Mouse (Mus musculus) intestine, embryonic 14.5 days (tissue): Measurements from ENCODE around the gene Emx1. TPM values are rescaled to one million over a fixed set of nuclear protein-coding genes. Genes with fewer than 3 reads are reported as not detected.

Experiments
- ATAC-seq: fragments of 200-750 bp; cut with Nextera tagmentation; replicated peaks from 2 replicates; pipeline ENCODE4 v1.8.0; 2017; ENCODE audit warnings: low read depth, moderate number of reproducible peaks, moderate TSS enrichment, moderate library complexity; ENCODE audit not compliant: low FRiP score, low TSS enrichment
- DNase-seq: peaks from one replicate; pipeline ENCODE4 v3.0.0-alpha.2; 2018; ENCODE audit warnings: low spot score
- H3K27ac ChIP-seq: fragments of 300-500 bp; sonication (generic); 2 replicates; pipeline ENCODE4 v1.5.1; 2014; ENCODE audit warnings: low read depth, mild to moderate bottlenecking, control low read depth
- H3K27me3 ChIP-seq: fragments of 300-500 bp; sonication (generic); replicated peaks from 2 replicates; pipeline ENCODE4 v1.6.1; 2014; ENCODE audit warnings: low read length, control low read depth; ENCODE audit not compliant: control insufficient read depth, insufficient read depth
- H3K36me3 ChIP-seq: fragments of 300-500 bp; sonication (generic); 2 replicates; pipeline ENCODE4 v1.6.1; 2014; ENCODE audit warnings: low read length, control low read depth; ENCODE audit not compliant: control insufficient read depth, insufficient read depth
- H3K4me1 ChIP-seq: fragments of 300-500 bp; sonication (generic); replicated peaks from 2 replicates; pipeline ENCODE4 v1.6.1; 2014; ENCODE audit warnings: low read length, control low read depth, mixed read lengths; ENCODE audit not compliant: control insufficient read depth, insufficient read depth
- H3K4me2 ChIP-seq: fragments of 300-500 bp; sonication (generic); 2 replicates; pipeline ENCODE4 v1.6.1; 2014; ENCODE audit warnings: low read length
- H3K4me3 ChIP-seq: fragments of 300-500 bp; sonication (generic); 2 replicates; pipeline ENCODE4 v1.5.1; 2014; ENCODE audit warnings: low read depth, low read length, control low read depth, mixed read lengths
- H3K9ac ChIP-seq: fragments of 300-500 bp; sonication (generic); 2 replicates; pipeline ENCODE4 v1.6.1; 2014; ENCODE audit warnings: mild to moderate bottlenecking, low read length
- H3K9me3 ChIP-seq: fragments of 300-500 bp; sonication (generic); 2 replicates; pipeline ENCODE4 v1.6.1; 2016; ENCODE audit warnings: low read length, control low read depth; ENCODE audit not compliant: control insufficient read depth
- WGBS: fragments of 180-500 bp; shearing (Covaris S2); extraction: QIAGEN DNeasy Blood & Tissue Kit; methylation state at CpG from one replicate; pipeline ENCODE4 v1.1.7; 2014; 5-methylcytosine and 5-hydroxymethylcytosine counted together
- polyA plus RNA-seq: library from polyadenylated mRNA; unstranded; fragments of >200 nt; fragmentation: Nextera tagmentation; extraction: Ambion mirVana; gene quantifications from 2 replicates; pipeline ENCODE4 v1.2.1, GENCODE M21; 2014

The Emx1 gene
- polyA plus RNA-seq, 1 experiment from 2014 or later, result not detected

DNA sequence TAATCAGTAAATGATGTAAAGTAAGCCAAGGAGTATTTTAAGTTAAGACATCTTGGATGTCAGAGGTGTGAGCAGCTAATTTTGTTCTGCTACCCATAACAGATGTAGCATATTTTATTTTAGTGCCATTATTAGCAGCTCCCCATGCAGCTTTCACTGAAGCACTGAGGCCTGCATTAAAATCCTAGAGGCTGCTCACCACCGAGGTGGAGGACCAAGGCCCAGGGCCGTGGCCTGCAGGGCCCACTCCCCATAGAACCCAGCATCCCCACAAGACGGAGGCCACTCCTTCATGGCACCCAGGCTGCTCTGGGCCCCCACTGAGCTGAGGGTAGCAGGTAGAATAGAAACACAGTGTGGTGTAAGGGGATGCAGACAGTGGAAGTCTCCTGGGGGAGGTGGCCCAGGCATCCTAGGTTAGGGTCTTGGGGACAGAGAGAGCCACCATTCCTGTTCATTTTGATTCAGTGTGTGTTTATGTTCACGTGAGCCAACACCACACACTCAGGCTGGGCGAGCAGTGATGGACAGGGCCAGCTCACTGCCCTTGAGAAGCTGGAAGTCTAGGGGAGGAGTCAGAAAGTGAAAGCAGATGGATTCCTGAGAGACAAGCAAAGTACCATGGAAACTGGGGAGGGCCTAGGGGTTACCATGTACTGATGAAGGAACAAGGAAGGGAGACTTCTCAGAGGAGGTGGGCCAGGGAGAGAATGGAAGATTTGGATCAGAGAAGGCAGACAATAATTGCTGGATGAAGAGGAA is 31.6 kb downstream of the Emx1 start:
- Histone ChIP-seq H3K27ac (no peak overlapping the region), H3K4me1 (peaks cover 12% of the 10 kb centered on the region; the same call in 1 of the 2 replicates), H3K36me3 (no peaks in the 10 kb centered on the region), H3K9me3 (no peaks in the 10 kb centered on the region), H3K9ac (no peak overlapping the region), H3K4me3 (no peak overlapping the region), H3K27me3 (no peaks in the 10 kb centered on the region), H3K4me2 (no peak overlapping the region)
- 36% methylated on average over 5 of the region's 5 CpGs for WGBS
- DNase-seq, result no peak
- ATAC-seq, result no peak

GRCm38 (mm10) chr6:85219706-85220105 is 32.5 kb downstream of the Emx1 start:
- ATAC-seq, result no peak
- no peak overlapping the region for H3K27ac ChIP-seq
- H3K9me3 ChIP-seq, result no peaks in the 10 kb centered on the region
- H3K4me1 ChIP-seq, result peaks cover 12% of the 10 kb centered on the region; the same call in 1 of the 2 replicates
- no peak for DNase-seq
- H3K36me3 ChIP-seq, result no peaks in the 10 kb centered on the region
- no peak overlapping the region for H3K4me2 ChIP-seq
- no peak overlapping the region for H3K9ac ChIP-seq
- no peaks in the 10 kb centered on the region for H3K27me3 ChIP-seq
- no peak overlapping the region for H3K4me3 ChIP-seq
- 96% methylated on average over 11 of the region's 11 CpGs for WGBS

DNA sequence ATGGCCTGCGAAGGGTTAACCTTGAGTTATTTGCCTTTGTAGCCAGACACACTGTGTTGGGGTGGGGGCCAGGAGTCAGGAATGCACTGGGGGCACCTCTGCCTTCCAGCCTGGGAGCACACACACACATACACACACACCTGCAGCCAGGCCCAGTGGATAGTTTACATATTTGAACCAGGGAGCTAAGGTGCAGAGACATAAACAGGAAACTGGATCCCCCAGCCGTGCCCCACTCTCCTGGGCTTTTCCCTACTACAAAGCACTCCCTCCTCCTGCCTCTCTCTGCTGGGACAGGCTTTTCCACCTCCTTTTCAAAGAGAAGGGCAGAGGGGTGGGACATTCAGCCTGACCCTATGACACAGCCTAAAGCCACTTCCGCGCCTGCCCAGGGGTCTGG is 33.7 kb downstream of the Emx1 start:
- Histone ChIP-seq H3K4me3 (no peak overlapping the region), H3K4me1 (peaks cover 12% of the 10 kb centered on the region; the same call in 1 of the 2 replicates), H3K27ac (0 out of 2 replicates have a peak overlapping the region, but pooled peaks have one; percentile 29), H3K9ac (no peak overlapping the region), H3K36me3 (no peaks in the 10 kb centered on the region), H3K27me3 (no peaks in the 10 kb centered on the region), H3K9me3 (no peaks in the 10 kb centered on the region), H3K4me2 (no peak overlapping the region)
- peak; percentile 28; the same call in 1 of the 2 replicates for ATAC-seq
- 18% methylated on average over 4 of the region's 4 CpGs for WGBS
- DNase-seq, result no peak

DNA sequence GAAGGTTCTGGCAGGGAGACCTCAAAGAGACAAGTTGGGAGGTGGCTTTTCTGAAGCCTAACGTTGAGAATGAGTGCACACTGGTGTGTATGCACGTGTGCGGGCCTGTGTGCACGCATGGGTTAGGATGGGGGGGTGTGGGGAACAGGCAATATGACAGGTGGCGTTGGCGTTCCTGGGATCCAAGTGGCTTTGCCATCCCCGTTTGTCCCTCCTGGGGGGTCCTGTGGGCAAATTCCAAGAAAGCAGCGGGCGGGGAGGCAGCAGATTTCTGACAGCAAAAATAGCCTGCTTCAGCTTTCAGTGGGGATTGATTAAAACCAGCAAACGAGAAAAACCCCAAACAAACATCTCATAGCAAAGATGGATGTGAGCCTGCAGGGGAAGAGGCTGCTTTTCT is 35.3 kb downstream of the Emx1 start:
- no peak overlapping the region for H3K27ac ChIP-seq
- 79% methylated on average over 10 of the region's 10 CpGs for WGBS
- H3K9me3 ChIP-seq, result no peaks in the 10 kb centered on the region
- no peak overlapping the region for H3K4me2 ChIP-seq
- no peak overlapping the region for H3K9ac ChIP-seq
- DNase-seq, result no peak
- H3K4me3 ChIP-seq, result no peak overlapping the region
- H3K4me1 ChIP-seq, result peaks cover 12% of the 10 kb centered on the region; the same call in 1 of the 2 replicates
- no peaks in the 10 kb centered on the region for H3K27me3 ChIP-seq
- no peak for ATAC-seq
- H3K36me3 ChIP-seq, result no peaks in the 10 kb centered on the region

DNA sequence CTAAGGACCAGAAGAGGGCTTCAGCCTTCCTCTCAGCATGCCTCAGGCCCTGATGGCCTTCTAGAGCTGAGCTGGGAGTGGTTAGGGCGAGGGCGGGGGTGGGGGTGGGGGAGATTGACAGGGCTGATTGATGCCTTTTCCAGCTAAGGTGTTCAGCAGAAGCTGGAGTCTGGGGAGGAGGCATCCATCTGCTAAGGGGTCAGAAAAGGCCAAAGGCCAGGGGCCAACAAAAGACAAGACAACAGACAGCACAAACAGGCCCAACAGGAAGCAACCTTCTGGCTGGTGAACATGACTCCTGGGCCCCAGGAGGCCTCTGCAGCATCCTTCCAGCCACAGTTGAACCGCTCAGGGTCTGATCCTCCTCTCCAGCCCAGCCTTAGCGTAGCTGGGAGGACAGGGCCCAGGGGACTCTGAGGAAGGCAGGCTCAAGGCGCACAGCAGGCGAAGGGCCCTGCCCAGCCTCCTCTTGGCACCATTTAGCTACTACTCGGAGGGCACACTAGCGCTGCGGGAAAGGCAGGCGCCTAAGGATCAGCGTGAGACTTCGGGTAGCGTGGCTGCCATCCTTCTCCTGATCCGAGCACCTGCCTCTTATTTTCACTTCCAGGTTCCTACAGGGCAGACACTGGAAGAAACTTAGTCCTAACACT is 36.4 kb downstream of the Emx1 start:
- Histone ChIP-seq H3K4me1 (peaks cover 12% of the 10 kb centered on the region; the same call in 1 of the 2 replicates), H3K36me3 (no peaks in the 10 kb centered on the region), H3K27me3 (no peaks in the 10 kb centered on the region), H3K4me2 (no peak overlapping the region), H3K4me3 (no peak overlapping the region), H3K9ac (no peak overlapping the region), H3K9me3 (no peaks in the 10 kb centered on the region), H3K27ac (no peak overlapping the region)
- no peak for ATAC-seq
- DNase-seq, result no peak
- WGBS, result 53% methylated on average over 14 of the region's 14 CpGs

- 66% methylated on average over 15 of the region's 15 CpGs for WGBS
- ATAC-seq (no peak), DNase-seq (no peak)
- Histone ChIP-seq H3K4me2 (no peak overlapping the region), H3K9ac (no peak overlapping the region), H3K27ac (no peak overlapping the region), H3K4me1 (peaks cover 12% of the 10 kb centered on the region; the same call in 1 of the 2 replicates), H3K27me3 (no peaks in the 10 kb centered on the region), H3K36me3 (no peaks in the 10 kb centered on the region), H3K9me3 (no peaks in the 10 kb centered on the region), H3K4me3 (no peak overlapping the region)
Observed at GRCm38 (mm10) chr6:85224442-85224891, 37.2 kb downstream of the Emx1 start.

- no peaks in the 10 kb centered on the region for H3K27me3 ChIP-seq
- DNase-seq (no peak), ATAC-seq (no peak)
- no peak overlapping the region for H3K9ac ChIP-seq
- no peak overlapping the region for H3K27ac ChIP-seq
- no peak overlapping the region for H3K4me2 ChIP-seq
- H3K4me3 ChIP-seq, result no peak overlapping the region
- H3K36me3 ChIP-seq, result no peaks in the 10 kb centered on the region
- peaks cover 4% of the 10 kb centered on the region; the same call in 1 of the 2 replicates for H3K4me1 ChIP-seq
- no peaks in the 10 kb centered on the region for H3K9me3 ChIP-seq
- 85% methylated on average over 9 of the region's 9 CpGs for WGBS
Observed at GRCm38 (mm10) chr6:85226570-85226969, 39.3 kb downstream of the Emx1 start.

- no peaks in the 10 kb centered on the region for H3K9me3 ChIP-seq
- ATAC-seq, result no peak
- no peaks in the 10 kb centered on the region for H3K27me3 ChIP-seq
- no peak overlapping the region for H3K27ac ChIP-seq
- H3K9ac ChIP-seq, result no peak overlapping the region
- H3K4me2 ChIP-seq, result no peak overlapping the region
- H3K36me3 ChIP-seq, result no peaks in the 10 kb centered on the region
- DNase-seq, result no peak
- no peak overlapping the region for H3K4me3 ChIP-seq
- H3K4me1 ChIP-seq, result 0 out of 2 replicates have a peak, but pooled peaks cover 4% of the 10 kb centered on the region
- WGBS, result 47% methylated on average over 2 of the region's 2 CpGs
Observed at GRCm38 (mm10) chr6:85227520-85227919, 40.3 kb downstream of the Emx1 start.
